Mouse (Mus musculus) stomach, postnatal 0 days (tissue): ENCODE results near the gene Strn. TPM values are rescaled to one million over a fixed set of nuclear protein-coding genes. Genes with fewer than 3 reads are reported as not detected.

ENCODE experiments used
- ATAC-seq: fragments of 200-750 bp; cut with Nextera tagmentation; 2 replicates; pipeline ENCODE4 v1.8.0; 2017; ENCODE audit not compliant: low FRiP score, low TSS enrichment
- DNase-seq: peaks from one replicate; pipeline ENCODE4 v3.0.0-alpha.2; 2016; ENCODE audit warnings: low spot score
- H3K27ac ChIP-seq: fragments of 300-500 bp; sonication (generic); replicated peaks from 2 replicates; pipeline ENCODE4 v1.5.1; 2014; ENCODE audit warnings: mild to moderate bottlenecking, control low read depth
- H3K27me3 ChIP-seq: fragments of 300-500 bp; sonication (generic); 2 replicates; pipeline ENCODE4 v1.6.1; 2014; ENCODE audit warnings: low read length; ENCODE audit not compliant: control insufficient read depth, insufficient read depth
- H3K36me3 ChIP-seq: fragments of 300-500 bp; sonication (generic); 2 replicates; pipeline ENCODE4 v1.6.1; 2014; ENCODE audit warnings: low read length, mixed read lengths; ENCODE audit not compliant: control insufficient read depth, insufficient read depth
- H3K4me1 ChIP-seq: fragments of 300-500 bp; sonication (generic); replicated peaks from 2 replicates; pipeline ENCODE4 v1.6.1; 2014; ENCODE audit warnings: antibody characterized with exemption; ENCODE audit not compliant: control insufficient read depth, insufficient read depth
- H3K4me2 ChIP-seq: fragments of 300-500 bp; sonication (generic); replicated peaks from 2 replicates; pipeline ENCODE4 v1.6.1; 2014; ENCODE audit warnings: low read depth, mild to moderate bottlenecking, control low read depth, moderate library complexity
- H3K4me3 ChIP-seq: fragments of 300-500 bp; sonication (generic); 2 replicates; pipeline ENCODE4 v1.5.1; 2014; ENCODE audit warnings: low read depth, low read length, control low read depth
- H3K9ac ChIP-seq: fragments of 300-500 bp; sonication (generic); 2 replicates; pipeline ENCODE4 v1.6.1; 2014; ENCODE audit warnings: mild to moderate bottlenecking, low read length, control low read depth, mixed read lengths
- H3K9me3 ChIP-seq: fragments of 300-500 bp; sonication (generic); 2 replicates; pipeline ENCODE4 v1.6.1; 2016; ENCODE audit warnings: low read length; ENCODE audit not compliant: control insufficient read depth
- CTCF ChIP-seq: IDR thresholded peaks from 2 replicates; pipeline ENCODE4 v1.5.1; 2016; ENCODE audit warnings: antibody characterized with exemption, low read depth, mild to moderate bottlenecking, moderate library complexity
- EP300 ChIP-seq: optimal IDR thresholded peaks from 2 replicates; pipeline ENCODE3; 2016; ENCODE audit warnings: antibody characterized with exemption
- WGBS: fragments of 180-500 bp; shearing (Covaris S2); extraction: QIAGEN DNeasy Blood & Tissue Kit; methylation state at CpG from one replicate; pipeline ENCODE4 v1.1.7; 2014; 5-methylcytosine and 5-hydroxymethylcytosine counted together
- polyA plus RNA-seq: library from polyadenylated mRNA; unstranded; fragments of >200 nt; fragmentation: Nextera tagmentation; extraction: Ambion mirVana; gene quantifications from 2 replicates; pipeline ENCODE4 v1.2.1, GENCODE M21; 2015

Strn gene
- polyA plus RNA-seq, 1 experiment from 2014 or later: 3.3 TPM

- Histone ChIP-seq H3K4me3 (no peak overlapping the region), H3K27ac (no peak overlapping the region), H3K36me3 (no peaks in the 10 kb centered on the region), H3K9me3 (no peaks in the 10 kb centered on the region), H3K27me3 (no peaks in the 10 kb centered on the region), H3K4me2 (no peak overlapping the region), H3K9ac (no peak overlapping the region), H3K4me1 (no peaks in the 10 kb centered on the region)
- 26% methylated on average over 8 of the region's 8 CpGs for WGBS
- peak; percentile 94 for TF ChIP-seq CTCF
- no peak for TF ChIP-seq EP300
- DNase-seq: peak; percentile 74
- no peak for ATAC-seq
These were observed 133.1 kb downstream of the Strn start for GRCm38 (mm10) chr17:78603872-78604271.

- no peaks in the 10 kb centered on the region for H3K4me1 ChIP-seq
- DNase-seq (no peak), ATAC-seq (no peak)
- WGBS: 79% methylated on average over 14 of the region's 14 CpGs
- H3K4me2 ChIP-seq: no peak overlapping the region
- TF ChIP-seq EP300 (no peak), CTCF (no peak)
- no peak overlapping the region for H3K27ac ChIP-seq
- no peaks in the 10 kb centered on the region for H3K27me3 ChIP-seq
- no peak overlapping the region for H3K9ac ChIP-seq
- H3K9me3 ChIP-seq: no peaks in the 10 kb centered on the region
- H3K4me3 ChIP-seq: no peak overlapping the region
- H3K36me3 ChIP-seq: no peaks in the 10 kb centered on the region
These were observed 134.7 kb downstream of the Strn start for GRCm38 (mm10) chr17:78602316-78602715.

- no peaks in the 10 kb centered on the region for H3K27me3 ChIP-seq
- 74% methylated on average over 12 of the region's 12 CpGs for WGBS
- TF ChIP-seq EP300 (no peak), CTCF (no peak)
- H3K36me3 ChIP-seq: no peaks in the 10 kb centered on the region
- no peak overlapping the region for H3K27ac ChIP-seq
- ATAC-seq (no peak), DNase-seq (no peak)
- H3K4me2 ChIP-seq: no peak overlapping the region
- no peak overlapping the region for H3K9ac ChIP-seq
- no peaks in the 10 kb centered on the region for H3K4me1 ChIP-seq
- no peaks in the 10 kb centered on the region for H3K9me3 ChIP-seq
- H3K4me3 ChIP-seq: no peak overlapping the region
These were observed 135.4 kb downstream of the Strn start for GRCm38 (mm10) chr17:78601601-78602000.

DNA sequence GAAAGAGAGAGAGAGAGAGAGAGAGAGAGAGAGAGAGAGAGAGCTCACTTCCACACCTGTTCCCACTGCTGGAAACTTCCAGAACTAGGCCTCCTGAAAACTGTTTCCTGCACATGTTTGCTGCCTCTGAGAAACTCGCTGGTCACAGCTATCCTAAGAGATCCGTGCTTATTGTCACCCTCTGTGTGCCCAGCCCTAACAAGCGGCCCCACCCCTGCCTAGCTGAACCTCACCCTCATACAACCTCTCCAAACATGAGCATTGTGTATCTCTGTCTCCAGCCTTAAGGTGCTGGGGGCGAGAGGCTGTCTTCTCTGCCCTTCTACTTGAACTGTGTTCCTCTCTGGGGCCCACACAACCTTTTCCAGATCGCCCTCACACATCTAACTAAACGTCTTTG, 136.0 kb downstream of the Strn start:
- H3K27me3 ChIP-seq: no peaks in the 10 kb centered on the region
- no peaks in the 10 kb centered on the region for H3K36me3 ChIP-seq
- DNase-seq (no peak), ATAC-seq (no peak)
- H3K4me2 ChIP-seq: no peak overlapping the region
- no peaks in the 10 kb centered on the region for H3K4me1 ChIP-seq
- no peak overlapping the region for H3K9ac ChIP-seq
- no peaks in the 10 kb centered on the region for H3K9me3 ChIP-seq
- H3K4me3 ChIP-seq: no peak overlapping the region
- H3K27ac ChIP-seq: no peak overlapping the region
- TF ChIP-seq CTCF: no peak
- 60% methylated on average over 6 of the region's 6 CpGs for WGBS

Other genes starting within 250 kb of the Strn start
- 0.28 and 0.39 TPM in 2 replicates for gene Vit, start 229.1 kb downstream of the Strn start, polyA plus RNA-seq
- 3.7 and 4.4 TPM in 2 replicates for gene Heatr5b, start 98.2 kb upstream of the Strn start, polyA plus RNA-seq
- gene Gpatch11, start 98.4 kb upstream of the Strn start, polyA plus RNA-seq: 33.8 and 35.3 TPM in 2 replicates
- 7.6 and 12.4 TPM in 2 replicates for gene Eif2ak2, start 145.4 kb upstream of the Strn start, polyA plus RNA-seq
- 0.07 and 0.12 TPM in 2 replicates for gene Sult6b1, start 169.8 kb upstream of the Strn start, polyA plus RNA-seq
- gene Cebpzos, start 179.3 kb upstream of the Strn start, polyA plus RNA-seq: 131 and 136 TPM in 2 replicates
- 32.6 and 44.7 TPM in 2 replicates for gene Cebpz, start 199.9 kb upstream of the Strn start, polyA plus RNA-seq
- 37.8 and 40.6 TPM in 2 replicates for gene Ndufaf7, start 199.9 kb upstream of the Strn start, polyA plus RNA-seq